Mouse (Mus musculus): ENCODE data around the gene Psenen. TPM values are rescaled to one million over a fixed set of nuclear protein-coding genes. Genes with fewer than 3 reads are reported as not detected.

Gene Psenen
- total and polyA plus RNA-seq, 2 experiments from 2014 or later = 90.4 to 154 TPM

DNA sequence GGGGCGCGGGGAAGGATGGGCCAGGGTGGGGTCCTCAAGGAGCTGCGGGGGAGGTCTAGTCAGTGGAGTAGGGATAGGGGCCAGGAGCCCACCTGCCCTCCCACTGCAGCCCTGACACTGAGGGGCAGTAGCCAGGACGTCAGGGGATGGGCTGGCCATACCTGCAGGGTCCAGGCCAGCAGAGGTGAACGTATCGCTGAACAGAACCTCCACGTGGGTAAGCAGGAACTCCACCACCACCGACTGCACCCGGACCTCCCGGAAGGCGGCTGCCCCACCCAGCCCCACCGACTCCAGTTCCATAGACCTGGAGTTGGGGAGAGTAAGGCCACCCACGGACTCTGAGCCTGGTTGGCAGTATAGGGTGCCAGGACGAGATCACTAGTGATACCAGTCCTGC, 36.4 kb downstream of the Psenen start:
- H3K4me3 ChIP-seq (ENCODE audit: low read length) = no peak overlapping the region

DNA sequence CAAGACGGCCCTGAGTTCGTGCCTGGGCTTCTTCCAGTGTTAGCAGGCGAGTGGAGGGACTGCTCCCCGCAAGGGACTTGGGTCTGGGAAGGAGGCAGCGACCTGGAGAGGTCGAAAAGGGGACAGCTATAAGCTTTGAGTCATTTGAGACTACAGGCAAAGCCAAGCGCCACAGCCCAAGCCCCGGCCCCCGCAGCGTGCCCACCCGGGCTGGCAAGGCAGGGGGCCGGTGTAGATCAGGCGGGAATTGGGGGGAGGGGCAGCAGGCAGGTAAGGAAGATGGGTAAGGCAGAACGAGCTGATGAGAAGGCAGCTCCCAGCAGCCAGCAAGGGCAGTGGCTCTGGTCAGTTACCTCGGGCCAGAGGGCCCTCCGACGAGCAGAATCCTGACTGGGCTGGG, 37.0 kb downstream of the Psenen start:
- 0 out of 2 replicates have a peak, but pooled peaks cover 2% of the 10 kb centered on the region for H3K4me1 ChIP-seq (ENCODE audit: insufficient read depth, low read length)
- TF ChIP-seq CTCF (IDR thresholded peaks at IDR 0.05; ENCODE audit: low read depth) = no peak
- no peak for DNase-seq (ENCODE audit: low spot score)
- no peak overlapping the region for H3K4me3 ChIP-seq (ENCODE audit: low read length)
- H3K27ac ChIP-seq = no peak overlapping the region
- H3K9me3 ChIP-seq (ENCODE audit: low read length) = no peaks in the 10 kb centered on the region
- no peak overlapping the region for H3K4me2 ChIP-seq (ENCODE audit: low read depth, low read length)
- H3K36me3 ChIP-seq (ENCODE audit: insufficient read depth, low read length) = peaks cover 65% of the 10 kb centered on the region
- WGBS = 35% methylated on average over 17 of the region's 17 CpGs
- no peaks in the 10 kb centered on the region for H3K27me3 ChIP-seq (ENCODE audit: insufficient read depth, low read length)
- H3K9ac ChIP-seq (replicated peaks; ENCODE audit: low read length) = 0 out of 2 replicates have a peak overlapping the region, but pooled peaks have one; percentile 9
- ATAC-seq = no peak

More for the DNA sequence above, 36.4 kb downstream of the Psenen start:
- Histone ChIP-seq H3K9me3 (ENCODE audit: low read length) (no peaks in the 10 kb centered on the region), H3K27ac (no peak overlapping the region), H3K27me3 (ENCODE audit: insufficient read depth, low read length) (no peaks in the 10 kb centered on the region), H3K4me1 (ENCODE audit: insufficient read depth, low read length) (0 out of 2 replicates have a peak, but pooled peaks cover 5% of the 10 kb centered on the region), H3K36me3 (ENCODE audit: insufficient read depth, low read length) (peaks cover 69% of the 10 kb centered on the region), H3K4me2 (ENCODE audit: low read depth, low read length) (no peak overlapping the region), H3K9ac (replicated peaks; ENCODE audit: low read length) (0 out of 2 replicates have a peak overlapping the region, but pooled peaks have one; percentile 9)
- WGBS = 79% methylated on average over 14 of the region's 14 CpGs
- no peak for TF ChIP-seq CTCF (IDR thresholded peaks at IDR 0.05; ENCODE audit: low read depth)
- DNase-seq (ENCODE audit: low spot score) (no peak), ATAC-seq (no peak)

DNA sequence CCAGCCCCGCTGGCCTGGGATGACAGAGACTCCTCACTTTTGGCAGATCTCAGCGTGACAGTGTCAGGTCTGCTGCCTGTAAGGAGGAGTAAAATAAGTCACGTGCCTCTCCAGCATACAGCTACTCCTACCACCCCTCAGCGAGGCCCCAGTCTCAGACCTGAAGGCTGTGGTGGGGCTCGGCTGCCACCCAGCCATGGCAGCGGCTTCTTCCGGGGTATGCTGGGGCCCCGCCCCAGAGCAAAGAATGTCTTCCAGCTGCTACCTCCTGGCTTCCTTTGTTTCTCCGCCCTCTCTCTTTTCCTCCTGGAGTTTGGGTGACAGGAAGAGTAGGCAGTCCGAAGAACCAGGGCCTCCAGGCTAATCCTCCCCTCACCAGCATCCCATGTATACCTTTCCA, 37.5 kb downstream of the Psenen start:
- H3K9ac ChIP-seq (replicated peaks; ENCODE audit: low read length) = no peak overlapping the region
- H3K9me3 ChIP-seq (ENCODE audit: low read length) = no peaks in the 10 kb centered on the region
- 39% methylated on average over 10 of the region's 10 CpGs for WGBS
- H3K27ac ChIP-seq = no peak overlapping the region
- TF ChIP-seq CTCF (IDR thresholded peaks at IDR 0.05; ENCODE audit: low read depth) = no peak
- no peak overlapping the region for H3K4me3 ChIP-seq (ENCODE audit: low read length)
- no peaks in the 10 kb centered on the region for H3K27me3 ChIP-seq (ENCODE audit: insufficient read depth, low read length)
- no peak for DNase-seq (ENCODE audit: low spot score)
- no peak for ATAC-seq
- H3K36me3 ChIP-seq (ENCODE audit: insufficient read depth, low read length) = peaks cover 65% of the 10 kb centered on the region
- no peak overlapping the region for H3K4me2 ChIP-seq (ENCODE audit: low read depth, low read length)
- no peaks in the 10 kb centered on the region for H3K4me1 ChIP-seq (ENCODE audit: insufficient read depth, low read length)

DNA sequence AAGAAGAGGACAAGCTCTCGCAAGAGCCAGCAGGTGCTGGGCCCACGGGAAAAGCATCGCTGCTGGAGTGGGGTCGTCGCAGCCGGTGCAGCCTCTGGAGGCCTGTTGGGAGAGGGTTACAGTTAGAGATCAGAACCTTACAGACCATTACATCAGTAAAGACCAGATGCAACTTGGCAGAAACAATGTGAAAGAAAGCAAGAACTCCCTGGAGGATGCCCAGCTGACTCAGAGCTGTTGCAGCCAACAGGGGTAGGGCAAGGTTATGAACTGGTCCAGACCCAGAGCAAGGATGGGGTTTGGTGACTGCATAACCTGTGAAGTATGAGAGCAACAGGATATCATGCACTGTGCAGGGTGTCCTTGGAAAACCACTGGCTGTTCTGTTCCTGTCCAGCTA, 38.9 kb downstream of the Psenen start:
- ATAC-seq = no peak
- Histone ChIP-seq H3K4me3 (ENCODE audit: low read length) (no peak overlapping the region), H3K27me3 (ENCODE audit: insufficient read depth, low read length) (no peaks in the 10 kb centered on the region), H3K9ac (replicated peaks; ENCODE audit: low read length) (no peak overlapping the region), H3K4me1 (ENCODE audit: insufficient read depth, low read length) (0 out of 2 replicates have a peak, but pooled peaks cover 4% of the 10 kb centered on the region), H3K36me3 (ENCODE audit: insufficient read depth, low read length) (peaks cover 53% of the 10 kb centered on the region), H3K4me2 (ENCODE audit: low read depth, low read length) (no peak overlapping the region), H3K9me3 (ENCODE audit: low read length) (no peaks in the 10 kb centered on the region), H3K27ac (no peak overlapping the region)
- 72% methylated on average over 6 of the region's 6 CpGs for WGBS
- TF ChIP-seq CTCF (IDR thresholded peaks at IDR 0.05; ENCODE audit: low read depth) = no peak
- no peak for DNase-seq (ENCODE audit: low spot score)

DNA sequence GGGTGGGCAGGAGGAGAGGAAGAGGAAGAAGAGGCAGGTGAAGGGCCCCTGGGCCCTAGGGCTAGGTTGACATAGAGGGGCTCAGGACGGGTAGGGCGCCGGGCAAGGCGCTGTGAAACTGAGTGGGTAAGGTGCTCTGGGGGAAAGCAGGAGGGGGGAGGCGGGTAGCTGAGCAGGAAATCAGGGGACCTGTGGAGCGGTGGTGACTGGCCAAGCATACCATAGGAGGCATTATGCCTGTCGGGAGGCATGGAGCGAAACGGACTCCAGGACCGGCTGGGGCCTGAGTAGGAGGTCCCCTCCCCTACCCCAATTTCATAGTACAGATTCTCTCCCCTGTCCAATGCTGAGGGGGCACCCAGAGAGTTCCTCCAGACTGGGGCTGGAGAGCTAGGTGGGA, 40.6 kb downstream of the Psenen start:
- WGBS = 77% methylated on average over 10 of the region's 10 CpGs
- 0 out of 2 replicates have a peak, but pooled peaks cover 4% of the 10 kb centered on the region for H3K4me1 ChIP-seq (ENCODE audit: insufficient read depth, low read length)
- ATAC-seq = no peak
- DNase-seq (ENCODE audit: low spot score) = no peak
- H3K27me3 ChIP-seq (ENCODE audit: insufficient read depth, low read length) = no peaks in the 10 kb centered on the region
- H3K4me3 ChIP-seq (ENCODE audit: low read length) = no peak overlapping the region
- no peak overlapping the region for H3K9ac ChIP-seq (replicated peaks; ENCODE audit: low read length)
- no peaks in the 10 kb centered on the region for H3K9me3 ChIP-seq (ENCODE audit: low read length)
- no peak overlapping the region for H3K4me2 ChIP-seq (ENCODE audit: low read depth, low read length)
- TF ChIP-seq CTCF (IDR thresholded peaks at IDR 0.05; ENCODE audit: low read depth) = no peak
- H3K36me3 ChIP-seq (ENCODE audit: insufficient read depth, low read length) = peaks cover 37% of the 10 kb centered on the region
- no peak overlapping the region for H3K27ac ChIP-seq

DNA sequence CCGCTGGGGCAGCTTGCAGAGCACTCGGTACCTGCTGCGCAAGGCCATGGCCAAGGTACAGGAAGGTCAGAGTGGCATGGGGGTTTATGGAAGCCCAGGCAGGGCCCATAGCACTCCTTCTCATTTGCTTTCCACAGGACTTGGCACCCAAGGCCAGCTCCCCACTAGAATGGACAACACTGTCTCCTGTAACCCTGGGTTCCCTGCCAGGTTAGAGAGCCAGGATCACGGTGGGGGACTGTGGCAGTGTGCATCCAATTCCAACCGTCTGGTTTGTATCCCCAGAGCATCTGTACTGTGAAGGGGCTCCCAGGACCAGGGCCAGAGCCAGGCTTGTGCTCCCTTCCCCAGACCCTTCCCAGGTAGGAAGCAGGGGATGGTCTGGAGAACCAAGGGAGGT, 42.6 kb downstream of the Psenen start:
- DNase-seq (ENCODE audit: low spot score) = no peak
- WGBS = 40% methylated on average over 5 of the region's 5 CpGs
- H3K36me3 ChIP-seq (ENCODE audit: insufficient read depth, low read length) = peaks cover 17% of the 10 kb centered on the region
- no peak overlapping the region for H3K4me2 ChIP-seq (ENCODE audit: low read depth, low read length)
- H3K9ac ChIP-seq (replicated peaks; ENCODE audit: low read length) = no peak overlapping the region
- peak overlapping the region; percentile 46; the same call in 1 of the 2 replicates for H3K27ac ChIP-seq
- no peak for ATAC-seq
- no peak overlapping the region for H3K4me3 ChIP-seq (ENCODE audit: low read length)
- no peak for TF ChIP-seq CTCF (IDR thresholded peaks at IDR 0.05; ENCODE audit: low read depth)
- H3K4me1 ChIP-seq (ENCODE audit: insufficient read depth, low read length) = 0 out of 2 replicates have a peak, but pooled peaks cover 4% of the 10 kb centered on the region
- no peaks in the 10 kb centered on the region for H3K27me3 ChIP-seq (ENCODE audit: insufficient read depth, low read length)
- H3K9me3 ChIP-seq (ENCODE audit: low read length) = no peaks in the 10 kb centered on the region

DNA sequence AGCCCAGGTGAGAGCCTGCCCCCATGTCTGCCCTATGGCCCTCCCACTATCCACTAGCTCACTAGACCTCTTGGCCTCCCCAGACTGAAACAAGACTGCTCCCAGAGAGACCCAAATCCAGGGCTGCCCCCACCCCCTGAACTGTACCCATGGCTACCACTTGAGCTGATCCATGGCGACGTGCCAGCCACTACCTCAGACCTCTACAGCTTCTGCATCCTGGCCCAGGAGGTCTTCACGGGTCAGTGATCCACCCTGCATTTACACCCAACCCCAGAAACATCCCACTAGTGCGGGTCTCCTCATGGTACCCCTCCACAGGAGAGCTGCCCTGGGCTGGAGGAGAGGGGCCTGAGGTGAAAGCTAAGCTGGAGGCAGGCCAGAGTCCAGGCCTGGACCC, 43.0 kb downstream of the Psenen start:
- Histone ChIP-seq H3K9me3 (ENCODE audit: low read length) (no peaks in the 10 kb centered on the region), H3K27me3 (ENCODE audit: insufficient read depth, low read length) (no peaks in the 10 kb centered on the region), H3K4me3 (ENCODE audit: low read length) (no peak overlapping the region), H3K9ac (replicated peaks; ENCODE audit: low read length) (no peak overlapping the region), H3K27ac (no peak overlapping the region; the same call in 1 of the 2 replicates), H3K4me2 (ENCODE audit: low read depth, low read length) (no peak overlapping the region), H3K36me3 (ENCODE audit: insufficient read depth, low read length) (peaks cover 16% of the 10 kb centered on the region), H3K4me1 (ENCODE audit: insufficient read depth, low read length) (0 out of 2 replicates have a peak, but pooled peaks cover 4% of the 10 kb centered on the region)
- DNase-seq (ENCODE audit: low spot score) (peak; percentile 37), ATAC-seq (peak; percentile 10; the same call in 1 of the 2 replicates)
- TF ChIP-seq CTCF (IDR thresholded peaks at IDR 0.05; ENCODE audit: low read depth) = no peak
- WGBS = 44% methylated on average over 4 of the region's 4 CpGs
